In the genomic region with DNA sequence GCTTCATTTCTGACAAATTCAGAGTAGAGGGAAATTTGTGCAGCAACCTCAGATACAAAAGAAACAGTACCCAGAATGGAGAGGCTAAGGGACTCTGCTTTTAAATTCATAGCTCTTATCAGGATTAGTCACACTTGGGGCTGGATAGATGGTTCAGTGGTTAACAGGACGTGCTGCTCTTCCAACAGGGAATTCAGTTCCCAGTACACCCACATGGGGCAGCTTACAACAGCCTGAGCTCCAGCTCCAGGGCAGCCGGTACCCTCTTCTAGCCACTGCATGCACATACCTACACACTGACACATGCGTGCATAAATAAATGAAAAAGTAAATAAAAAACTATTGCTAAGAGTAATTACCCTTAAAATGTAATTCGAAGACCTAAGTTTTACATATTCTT, we compare ENCODE assay signal across 16 mouse cellular contexts. TPM values are rescaled to one million over a fixed set of nuclear protein-coding genes. Genes with fewer than 3 reads are reported as not detected.
"Had no signal": no experiment of that assay in that cellular context is flagged by ENCODE, and none has a peak within 500 bp of the region (broad histone marks: within the 10 kb centered on the region; RNA-seq: fewer than 3 reads in every experiment).

No protein-coding gene starts in this region.

- H3K4me3 ChIP-seq: limb, embryonic 12.5 days; limb, embryonic 15.5 days; midbrain, embryonic 15.5 days had no signal

- DNase-seq: kidney, adult 2 months; kidney, postnatal 25 days; left cerebral cortex, postnatal 4 days; liver, postnatal 0 days; lung, embryonic 14.5 days; lung, postnatal 10 days; lung, postnatal 4 days; thymus, adult 18-20 months; thymus, postnatal 36 days had no signal

- H3K4me2 ChIP-seq: limb, embryonic 12.5 days; limb, embryonic 15.5 days; liver, embryonic 11.5 days; lung, embryonic 14.5 days; midbrain, embryonic 15.5 days had no signal

- ATAC-seq: liver, postnatal 0 days; midbrain, embryonic 15.5 days had no signal

- H3K9me3 ChIP-seq: limb, embryonic 12.5 days; limb, embryonic 15.5 days; midbrain, embryonic 15.5 days had no signal

- H3K27ac ChIP-seq: kidney, postnatal 0 days; limb, embryonic 12.5 days; limb, embryonic 15.5 days; liver, embryonic 14.5 days; midbrain, embryonic 15.5 days had no signal

- H3K4me1 ChIP-seq: midbrain, embryonic 15.5 days had no signal

- H3K36me3 ChIP-seq: limb, embryonic 12.5 days; limb, embryonic 15.5 days; midbrain, embryonic 15.5 days had no signal

- H3K27me3 ChIP-seq: limb, embryonic 12.5 days; limb, embryonic 15.5 days; midbrain, embryonic 15.5 days had no signal

- H3K9ac ChIP-seq: limb, embryonic 12.5 days; limb, embryonic 15.5 days; liver, embryonic 14.5 days; liver, postnatal 0 days; lung, embryonic 14.5 days; midbrain, embryonic 15.5 days had no signal

RNA-seq across cellular contexts. Expression of a gene that starts 36.3 kb away (rescaled TPM):
- total RNA-seq: megakaryocyte-erythroid progenitor cell, adult 5-6 weeks had no signal
